Mouse (Mus musculus) ES-Bruce4 (cell line): ENCODE results near the gene Fgfr2.

Experiments
- CTCF ChIP-seq: IDR thresholded peaks from one replicate; pipeline ENCODE4 v1.8.1; 2011; ENCODE audit warnings: low read depth, low read length
- EP300 ChIP-seq: IDR thresholded peaks from 2 replicates; pipeline ENCODE4 v1.6.1; 2011; ENCODE audit warnings: low read depth, low read length; ENCODE audit not compliant: insufficient read depth

DNA sequence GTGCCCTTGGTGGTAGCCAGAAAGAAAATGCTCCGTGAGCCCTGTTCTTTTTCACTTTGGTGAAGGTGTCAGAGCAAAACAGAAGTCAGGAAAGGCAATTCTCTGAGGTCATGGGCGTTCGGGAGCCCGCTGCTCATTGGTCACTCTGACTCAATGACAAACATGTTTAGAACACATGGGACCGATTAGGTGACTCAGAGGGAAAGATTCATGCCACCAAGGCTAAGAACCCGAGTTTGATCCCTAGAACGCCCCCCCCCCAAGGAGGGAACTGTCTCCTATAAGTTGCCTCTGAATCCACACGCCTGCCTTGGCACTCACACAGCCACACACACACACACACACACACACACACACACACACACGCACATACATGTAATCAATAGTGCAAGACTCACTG lies 2329.5 kb downstream of the Fgfr2 start:
- TF ChIP-seq CTCF (no peak), EP300 (no peak)
